Mouse (Mus musculus) kidney, postnatal 0 days (tissue): Measurements from ENCODE around the gene Serpina12. TPM values are rescaled to one million over a fixed set of nuclear protein-coding genes. Genes with fewer than 3 reads are reported as not detected.

Experiments
- ATAC-seq: fragments of 200-750 bp; cut with Nextera tagmentation; replicated peaks from 2 replicates; pipeline ENCODE4 v1.8.0; 2017; ENCODE audit warnings: low read depth, moderate number of reproducible peaks, moderate TSS enrichment, moderate library complexity; ENCODE audit not compliant: low FRiP score
- DNase-seq: peaks from one replicate; pipeline ENCODE4 v3.0.0-alpha.2; 2016; ENCODE audit warnings: low spot score
- H3K27ac ChIP-seq: fragments of 300-500 bp; sonication (generic); 2 replicates; pipeline ENCODE4 v1.5.1; 2014; ENCODE audit warnings: mild to moderate bottlenecking
- H3K27me3 ChIP-seq: fragments of 300-500 bp; sonication (generic); 2 replicates; pipeline ENCODE4 v1.6.1; 2014; ENCODE audit warnings: low read length, mixed read lengths; ENCODE audit not compliant: insufficient read depth
- H3K36me3 ChIP-seq: fragments of 300-500 bp; sonication (generic); 2 replicates; pipeline ENCODE4 v1.6.1; 2014; ENCODE audit warnings: low read length, mixed read lengths; ENCODE audit not compliant: insufficient read depth
- H3K4me1 ChIP-seq: fragments of 300-500 bp; sonication (generic); replicated peaks from 2 replicates; pipeline ENCODE4 v1.6.1; 2014; ENCODE audit warnings: antibody characterized with exemption, low read length, mixed read lengths; ENCODE audit not compliant: insufficient read depth
- H3K4me2 ChIP-seq: fragments of 300-500 bp; sonication (generic); 2 replicates; pipeline ENCODE4 v1.6.1; 2014; ENCODE audit warnings: mild to moderate bottlenecking, low read length, moderate library complexity, mixed read lengths
- H3K4me3 ChIP-seq: fragments of 300-500 bp; sonication (generic); replicated peaks from 2 replicates; pipeline ENCODE4 v1.5.1; 2014; ENCODE audit warnings: low read depth, low read length
- H3K9ac ChIP-seq: fragments of 300-500 bp; sonication (generic); 2 replicates; pipeline ENCODE4 v1.6.1; 2014; ENCODE audit warnings: low read depth, low read length
- H3K9me3 ChIP-seq: fragments of 300-500 bp; sonication (generic); replicated peaks from 2 replicates; pipeline ENCODE4 v1.6.1; 2016; ENCODE audit warnings: low read length, inconsistent platforms, mixed read lengths
- CTCF ChIP-seq: IDR thresholded peaks from 2 replicates; pipeline ENCODE4 v1.5.1; 2016; ENCODE audit warnings: antibody characterized with exemption, low read depth, mild to moderate bottlenecking, moderate library complexity
- WGBS: fragments of 180-500 bp; shearing (Covaris S2); extraction: QIAGEN DNeasy Blood & Tissue Kit; methylation state at CpG from one replicate; pipeline ENCODE4 v1.1.7; 2014; 5-methylcytosine and 5-hydroxymethylcytosine counted together
- polyA plus RNA-seq: library from polyadenylated mRNA; unstranded; fragments of >200 nt; fragmentation: Nextera tagmentation; extraction: Ambion mirVana; gene quantifications from 2 replicates; pipeline ENCODE4 v1.2.1, GENCODE M21; 2015

Serpina12 gene
- polyA plus RNA-seq = not detected in 2 replicates

- no peak for ATAC-seq
- WGBS = 85% methylated on average over 7 of the region's 7 CpGs
- TF ChIP-seq CTCF = no peak
- H3K4me3 ChIP-seq = no peak within 1 kb of the TSS
- H3K36me3 ChIP-seq = no peaks in the 10 kb centered on the region
- no peaks in the 10 kb centered on the region for H3K9me3 ChIP-seq
- H3K9ac ChIP-seq = no peak within 1 kb of the TSS
- no peaks in the 10 kb centered on the region for H3K4me1 ChIP-seq
- no peaks in the 10 kb centered on the region for H3K27me3 ChIP-seq
- no peak for DNase-seq
- no peak within 1 kb of the TSS for H3K4me2 ChIP-seq
- H3K27ac ChIP-seq = no peak within 1 kb of the TSS
These were observed at the start of gene Serpina12 for GRCm38 (mm10) chr12:104044343-104044742. Gene Serpina12 (minus strand): TSS chr12:104044443.

GRCm38 (mm10) chr12:104091303-104091702 is 47.1 kb upstream of the Serpina12 start:
- Histone ChIP-seq H3K27ac (no peak overlapping the region), H3K4me3 (no peak overlapping the region), H3K4me2 (no peak overlapping the region), H3K9ac (no peak overlapping the region), H3K9me3 (no peaks in the 10 kb centered on the region), H3K27me3 (no peaks in the 10 kb centered on the region), H3K36me3 (no peaks in the 10 kb centered on the region), H3K4me1 (no peaks in the 10 kb centered on the region)
- TF ChIP-seq CTCF = no peak
- ATAC-seq = no peak
- DNase-seq = no peak
- WGBS = 88% methylated on average over 1 of the region's 1 CpGs

- no peak overlapping the region for H3K4me2 ChIP-seq
- no peaks in the 10 kb centered on the region for H3K27me3 ChIP-seq
- no peaks in the 10 kb centered on the region for H3K4me1 ChIP-seq
- no peaks in the 10 kb centered on the region for H3K9me3 ChIP-seq
- no peak overlapping the region for H3K9ac ChIP-seq
- ATAC-seq (no peak), DNase-seq (no peak)
- 76% methylated on average over 2 of the region's 2 CpGs for WGBS
- TF ChIP-seq CTCF = no peak
- H3K36me3 ChIP-seq = no peaks in the 10 kb centered on the region
- no peak overlapping the region for H3K27ac ChIP-seq
- no peak overlapping the region for H3K4me3 ChIP-seq
These were observed 45.9 kb upstream of the Serpina12 start for GRCm38 (mm10) chr12:104090119-104090518.

- no peak overlapping the region for H3K9ac ChIP-seq
- H3K4me2 ChIP-seq = no peak overlapping the region
- H3K27ac ChIP-seq = no peak overlapping the region
- no peaks in the 10 kb centered on the region for H3K27me3 ChIP-seq
- no peaks in the 10 kb centered on the region for H3K9me3 ChIP-seq
- WGBS = 55% methylated on average over 5 of the region's 5 CpGs
- DNase-seq (no peak), ATAC-seq (no peak)
- no peaks in the 10 kb centered on the region for H3K4me1 ChIP-seq
- H3K4me3 ChIP-seq = no peak overlapping the region
- TF ChIP-seq CTCF = no peak
- no peaks in the 10 kb centered on the region for H3K36me3 ChIP-seq
These were observed 28.0 kb upstream of the Serpina12 start for GRCm38 (mm10) chr12:104072286-104072685.

- ATAC-seq (no peak), DNase-seq (no peak)
- Histone ChIP-seq H3K27ac (no peak overlapping the region), H3K36me3 (no peaks in the 10 kb centered on the region), H3K4me3 (no peak overlapping the region), H3K4me2 (no peak overlapping the region), H3K9me3 (no peaks in the 10 kb centered on the region), H3K4me1 (no peaks in the 10 kb centered on the region), H3K9ac (no peak overlapping the region), H3K27me3 (no peaks in the 10 kb centered on the region)
- TF ChIP-seq CTCF = no peak
- WGBS = 32% methylated on average over 1 of the region's 1 CpGs
These were observed 27.5 kb upstream of the Serpina12 start for GRCm38 (mm10) chr12:104071708-104072107.

- Histone ChIP-seq H3K4me3 (no peak overlapping the region), H3K9me3 (no peaks in the 10 kb centered on the region), H3K27ac (no peak overlapping the region), H3K4me1 (no peaks in the 10 kb centered on the region), H3K36me3 (no peaks in the 10 kb centered on the region), H3K27me3 (no peaks in the 10 kb centered on the region), H3K4me2 (no peak overlapping the region), H3K9ac (no peak overlapping the region)
- DNase-seq = peak; percentile 87
- WGBS = 8% methylated on average over 2 of the region's 2 CpGs
- ATAC-seq = no peak
- peak; percentile 81 for TF ChIP-seq CTCF
These were observed 25.4 kb upstream of the Serpina12 start for GRCm38 (mm10) chr12:104069620-104070019.

- no peaks in the 10 kb centered on the region for H3K4me1 ChIP-seq
- H3K27ac ChIP-seq = no peak overlapping the region
- peak overlapping the region; percentile 43 for H3K4me2 ChIP-seq
- no peaks in the 10 kb centered on the region for H3K9me3 ChIP-seq
- 0 out of 2 replicates have a peak, but pooled peaks have one; percentile 59 for ATAC-seq
- no peak overlapping the region for H3K9ac ChIP-seq
- H3K36me3 ChIP-seq = no peaks in the 10 kb centered on the region
- H3K4me3 ChIP-seq = no peak overlapping the region; the same call in 1 of the 2 replicates
- no peak for TF ChIP-seq CTCF
- 38% methylated on average over 4 of the region's 4 CpGs for WGBS
- peak; percentile 79 for DNase-seq
- no peaks in the 10 kb centered on the region for H3K27me3 ChIP-seq
These were observed 23.3 kb upstream of the Serpina12 start for GRCm38 (mm10) chr12:104067549-104067948.
